Mouse (Mus musculus): ENCODE data around the gene Cul7.

Gene Cul7

GRCm38 (mm10) chr17:46704887-46705835 lies 55.0 kb downstream of the Cul7 start, which contains the start of gene Ppp2r5d:
TSS of gene Ppp2r5d (minus strand) at chr17:46705111.
- DNase-seq (ENCODE audit: low spot score): peak; percentile 94

- DNase-seq (ENCODE audit: low spot score): no peak
Observed at GRCm38 (mm10) chr17:46706375-46707089, 56.4 kb downstream of the Cul7 start.

GRCm38 (mm10) chr17:46710959-46711597 lies 60.9 kb downstream of the Cul7 start, which contains the start of gene Pex6:
TSS of gene Pex6 (plus strand) at chr17:46711463.
- DNase-seq (ENCODE audit: low spot score): peak; percentile 86

GRCm38 (mm10) chr17:46711612-46712271 lies 61.6 kb downstream of the Cul7 start:
- DNase-seq (ENCODE audit: low spot score): no peak

- DNase-seq (ENCODE audit: low spot score): no peak
Observed at GRCm38 (mm10) chr17:46712442-46712841, 62.3 kb downstream of the Cul7 start.

- DNase-seq (ENCODE audit: low spot score): no peak
Observed at GRCm38 (mm10) chr17:46713849-46714248, 63.7 kb downstream of the Cul7 start.
